Mouse (Mus musculus): ENCODE measurements at regions not wholly inside any gene's neighbourhood (a gene's known extent, or its start where the extent isn't known, plus 50 kb on each side); places are given as distances from the start of the nearest gene placed in this dataset.
A peak's percentile ranks its signal among the peaks of the same experiment; 100 is the strongest.
"Not testable (repeated sequence)": the region's sequence is repeated elsewhere in the genome, so short reads cannot be mapped to it uniquely, and the experiment has no call there.

- Histone ChIP-seq H3K27ac (ENCODE audit: control insufficient read depth, insufficient read depth, low read length) (no peak overlapping the region), H3K4me3 (ENCODE audit: control insufficient read depth, insufficient read depth, low read length) (no peak overlapping the region), H3K27me3 (ENCODE audit: control insufficient read depth, insufficient read depth, low read length) (no peaks in the 10 kb centered on the region), H3K4me1 (replicated peaks; ENCODE audit: control insufficient read depth, insufficient read depth, low read length) (peaks cover 5% of the 10 kb centered on the region), H3K36me3 (ENCODE audit: control insufficient read depth, insufficient read depth, low read length) (no peaks in the 10 kb centered on the region)
- no peak for TF ChIP-seq POLR2A (IDR thresholded peaks at IDR 0.05; ENCODE audit: control insufficient read depth, extremely low read depth, insufficient read depth, low read length, poor library complexity)
- no peak for TF ChIP-seq CTCF (IDR thresholded peaks at IDR 0.05; ENCODE audit: borderline replicate concordance, control insufficient read depth, extremely low read depth, insufficient read depth, low read length, poor library complexity)
- DNase-seq, result no peak
- whole genome bisulfite sequencing, result 94% methylated on average over 14 of the region's 14 CpGs
Observed at GRCm38 (mm10) chr5:64696099-64696498, 107.1 kb upstream of the Klf3 start.

GRCm38 (mm10) chr5:64697466-64697865 lies 105.7 kb upstream of the Klf3 start:
- WGBS, result 98% methylated on average over 5 of the region's 5 CpGs
- no peak for TF ChIP-seq POLR2A (IDR thresholded peaks at IDR 0.05; ENCODE audit: control insufficient read depth, extremely low read depth, insufficient read depth, low read length, poor library complexity)
- no peak for TF ChIP-seq CTCF (IDR thresholded peaks at IDR 0.05; ENCODE audit: borderline replicate concordance, control insufficient read depth, extremely low read depth, insufficient read depth, low read length, poor library complexity)
- Histone ChIP-seq H3K36me3 (ENCODE audit: control insufficient read depth, insufficient read depth, low read length) (no peaks in the 10 kb centered on the region), H3K4me1 (replicated peaks; ENCODE audit: control insufficient read depth, insufficient read depth, low read length) (peaks cover 15% of the 10 kb centered on the region), H3K4me3 (ENCODE audit: control insufficient read depth, insufficient read depth, low read length) (no peak overlapping the region), H3K27ac (ENCODE audit: control insufficient read depth, insufficient read depth, low read length) (no peak overlapping the region), H3K27me3 (ENCODE audit: control insufficient read depth, insufficient read depth, low read length) (no peaks in the 10 kb centered on the region)
- DNase-seq, result no peak

GRCm38 (mm10) chr5:64698458-64699116 lies 104.6 kb upstream of the Klf3 start:
- Histone ChIP-seq H3K27ac (ENCODE audit: control insufficient read depth, insufficient read depth, low read length) (no peak overlapping the region), H3K4me3 (ENCODE audit: control insufficient read depth, insufficient read depth, low read length) (no peak overlapping the region), H3K4me1 (replicated peaks; ENCODE audit: control insufficient read depth, insufficient read depth, low read length) (peaks cover 23% of the 10 kb centered on the region), H3K27me3 (ENCODE audit: control insufficient read depth, insufficient read depth, low read length) (no peaks in the 10 kb centered on the region), H3K36me3 (ENCODE audit: control insufficient read depth, insufficient read depth, low read length) (no peaks in the 10 kb centered on the region)
- no peak for DNase-seq
- WGBS, result 94% methylated on average over 6 of the region's 6 CpGs
- no peak for TF ChIP-seq CTCF (IDR thresholded peaks at IDR 0.05; ENCODE audit: borderline replicate concordance, control insufficient read depth, extremely low read depth, insufficient read depth, low read length, poor library complexity)
- no peak for TF ChIP-seq POLR2A (IDR thresholded peaks at IDR 0.05; ENCODE audit: control insufficient read depth, extremely low read depth, insufficient read depth, low read length, poor library complexity)

GRCm38 (mm10) chr5:64700030-64700429 lies 103.2 kb upstream of the Klf3 start:
- WGBS, result 90% methylated on average over 6 of the region's 6 CpGs
- H3K4me3 ChIP-seq (ENCODE audit: control insufficient read depth, insufficient read depth, low read length), result no peak overlapping the region
- H3K27me3 ChIP-seq (ENCODE audit: control insufficient read depth, insufficient read depth, low read length), result no peaks in the 10 kb centered on the region
- H3K27ac ChIP-seq (ENCODE audit: control insufficient read depth, insufficient read depth, low read length), result no peak overlapping the region
- DNase-seq, result no peak
- TF ChIP-seq CTCF (IDR thresholded peaks at IDR 0.05; ENCODE audit: borderline replicate concordance, control insufficient read depth, extremely low read depth, insufficient read depth, low read length, poor library complexity), result no peak
- TF ChIP-seq POLR2A (IDR thresholded peaks at IDR 0.05; ENCODE audit: control insufficient read depth, extremely low read depth, insufficient read depth, low read length, poor library complexity), result no peak
- H3K4me1 ChIP-seq (replicated peaks; ENCODE audit: control insufficient read depth, insufficient read depth, low read length), result peaks cover 26% of the 10 kb centered on the region
- no peaks in the 10 kb centered on the region for H3K36me3 ChIP-seq (ENCODE audit: control insufficient read depth, insufficient read depth, low read length)

DNA sequence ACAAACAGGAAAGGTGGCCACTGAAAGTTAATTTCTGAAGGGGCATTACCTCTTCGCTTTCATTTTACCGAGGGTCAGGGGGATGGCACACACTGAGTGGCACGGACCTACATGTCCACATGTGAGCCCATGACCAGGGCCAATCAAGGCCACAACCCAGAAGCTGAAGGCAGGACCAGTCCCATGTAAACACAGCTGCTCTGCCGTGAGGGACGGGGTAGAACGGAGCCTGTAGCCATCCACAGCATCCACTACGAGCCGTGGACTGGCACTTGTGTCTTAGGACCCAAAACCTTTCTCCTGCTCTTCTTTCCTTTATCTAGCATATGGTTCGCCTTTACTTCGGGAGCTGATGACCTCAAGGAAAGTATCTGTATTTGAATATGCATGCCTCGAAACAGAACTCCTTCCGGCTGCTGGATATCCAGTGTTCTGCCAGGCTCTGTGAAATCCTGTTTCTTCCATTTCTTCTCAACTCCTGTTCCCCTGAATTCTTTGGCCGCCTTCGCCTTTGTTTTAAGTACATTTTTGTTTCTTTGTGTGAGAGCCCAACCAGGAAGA lies 101.9 kb upstream of the Klf3 start:
- no peak overlapping the region for H3K4me3 ChIP-seq (ENCODE audit: control insufficient read depth, insufficient read depth, low read length)
- H3K27ac ChIP-seq (ENCODE audit: control insufficient read depth, insufficient read depth, low read length), result no peak overlapping the region
- no peak for DNase-seq
- H3K36me3 ChIP-seq (ENCODE audit: control insufficient read depth, insufficient read depth, low read length), result no peaks in the 10 kb centered on the region
- no peaks in the 10 kb centered on the region for H3K27me3 ChIP-seq (ENCODE audit: control insufficient read depth, insufficient read depth, low read length)
- WGBS, result 87% methylated on average over 14 of the region's 14 CpGs
- TF ChIP-seq CTCF (IDR thresholded peaks at IDR 0.05; ENCODE audit: borderline replicate concordance, control insufficient read depth, extremely low read depth, insufficient read depth, low read length, poor library complexity) (no peak), POLR2A (IDR thresholded peaks at IDR 0.05; ENCODE audit: control insufficient read depth, extremely low read depth, insufficient read depth, low read length, poor library complexity) (no peak)
- peaks cover 30% of the 10 kb centered on the region for H3K4me1 ChIP-seq (replicated peaks; ENCODE audit: control insufficient read depth, insufficient read depth, low read length)

DNA sequence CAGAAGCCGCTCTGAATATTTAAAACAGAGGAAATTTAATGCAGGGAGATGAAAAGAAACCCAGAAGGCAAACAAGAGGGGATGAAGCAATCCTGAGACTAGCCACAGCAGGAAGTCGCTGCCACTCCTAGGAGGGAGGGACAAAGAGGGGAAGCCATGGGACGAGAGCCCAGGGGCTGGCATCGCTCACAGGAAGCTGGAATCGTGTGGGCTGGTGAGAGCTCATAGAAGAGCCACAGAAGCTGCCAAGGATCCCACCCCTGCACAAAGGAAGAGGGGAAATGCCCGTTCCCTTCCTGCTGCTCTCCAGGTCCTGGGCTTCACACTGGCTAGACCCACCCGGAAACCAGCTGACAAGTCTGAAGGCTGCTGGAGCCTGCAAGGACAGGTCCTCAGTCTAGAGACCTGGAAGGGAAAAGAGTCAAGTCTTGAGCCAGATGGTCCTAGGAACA lies 101.4 kb upstream of the Klf3 start:
- WGBS, result 3% methylated on average over 7 of the region's 7 CpGs
- DNase-seq, result peak; percentile 29
- TF ChIP-seq CTCF (IDR thresholded peaks at IDR 0.05; ENCODE audit: borderline replicate concordance, control insufficient read depth, extremely low read depth, insufficient read depth, low read length, poor library complexity) (peak; percentile 29; the same call in 1 of the 2 replicates), POLR2A (IDR thresholded peaks at IDR 0.05; ENCODE audit: control insufficient read depth, extremely low read depth, insufficient read depth, low read length, poor library complexity) (no peak)
- H3K27me3 ChIP-seq (ENCODE audit: control insufficient read depth, insufficient read depth, low read length), result no peaks in the 10 kb centered on the region
- peak overlapping the region; percentile 10; the same call in 1 of the 2 replicates for H3K4me3 ChIP-seq (ENCODE audit: control insufficient read depth, insufficient read depth, low read length)
- peaks cover 34% of the 10 kb centered on the region for H3K4me1 ChIP-seq (replicated peaks; ENCODE audit: control insufficient read depth, insufficient read depth, low read length)
- H3K27ac ChIP-seq (ENCODE audit: control insufficient read depth, insufficient read depth, low read length), result peak overlapping the region; percentile 50; the same call in 1 of the 2 replicates
- no peaks in the 10 kb centered on the region for H3K36me3 ChIP-seq (ENCODE audit: control insufficient read depth, insufficient read depth, low read length)

DNA sequence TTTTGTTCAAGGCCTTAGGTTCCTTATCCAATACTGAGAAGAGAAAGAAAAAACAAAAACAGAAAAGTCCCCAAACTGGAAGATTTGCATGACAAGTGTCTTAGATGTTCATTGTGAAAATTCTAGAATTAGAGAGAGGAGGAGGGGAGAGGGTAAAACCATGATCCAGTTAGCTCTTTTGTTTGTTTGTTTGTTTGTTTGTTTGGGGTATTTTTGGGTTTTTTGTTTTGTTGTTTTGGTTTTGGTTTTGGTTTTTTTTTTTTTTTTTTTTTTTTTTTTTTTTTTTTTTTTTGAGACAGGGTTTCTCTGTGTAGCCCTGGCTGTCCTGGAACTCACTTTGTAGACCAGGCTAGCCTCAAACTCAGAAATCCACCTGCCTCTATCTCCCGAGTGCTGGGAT lies 100.8 kb upstream of the Klf3 start:
- H3K36me3 ChIP-seq (ENCODE audit: control insufficient read depth, insufficient read depth, low read length); H3K4me3 ChIP-seq (ENCODE audit: control insufficient read depth, insufficient read depth, low read length); DNase-seq; H3K27me3 ChIP-seq (ENCODE audit: control insufficient read depth, insufficient read depth, low read length); H3K27ac ChIP-seq (ENCODE audit: control insufficient read depth, insufficient read depth, low read length): not testable (repeated sequence)
- peaks cover 34% of the 10 kb centered on the region for H3K4me1 ChIP-seq (replicated peaks; ENCODE audit: control insufficient read depth, insufficient read depth, low read length)
- WGBS, result 81% methylated on average over 1 of the region's 1 CpGs

All from thymus, adult 2 months (tissue).